Mouse (Mus musculus) limb, embryonic 11.5 days (tissue): ENCODE data around the gene Tm7sf2. TPM values are rescaled to one million over a fixed set of nuclear protein-coding genes. Genes with fewer than 3 reads are reported as not detected.
"Not testable (repeated sequence)": the region's sequence is repeated elsewhere in the genome, so short reads cannot be mapped to it uniquely, and the experiment has no call there.

Experiments used
- ATAC-seq: fragments of 200-750 bp; cut with Nextera tagmentation; 2 replicates; pipeline ENCODE4 v1.8.0; 2017; ENCODE audit warnings: low read depth; ENCODE audit not compliant: insufficient number of reproducible peaks, low FRiP score, low TSS enrichment
- DNase-seq: peaks from one replicate; pipeline ENCODE4 v3.0.0-alpha.2; 2015; ENCODE audit warnings: low spot score
- H3K27ac ChIP-seq: fragments of 300-500 bp; sonication (generic); replicated peaks from 2 replicates; pipeline ENCODE4 v1.5.1; 2014; ENCODE audit warnings: low read depth, mild to moderate bottlenecking, low read length
- H3K27me3 ChIP-seq: fragments of 300-500 bp; sonication (generic); 2 replicates; pipeline ENCODE4 v1.6.1; 2014; ENCODE audit warnings: mild to moderate bottlenecking, low read length, mixed read lengths; ENCODE audit not compliant: control insufficient read depth, insufficient read depth
- H3K36me3 ChIP-seq: fragments of 300-500 bp; sonication (generic); 2 replicates; pipeline ENCODE4 v1.6.1; 2014; ENCODE audit warnings: mild to moderate bottlenecking, low read length, moderate library complexity, mixed read lengths; ENCODE audit not compliant: control insufficient read depth, insufficient read depth
- H3K4me1 ChIP-seq: fragments of 300-500 bp; sonication (generic); 2 replicates; pipeline ENCODE4 v1.6.1; 2014; ENCODE audit warnings: low read length, mixed read lengths; ENCODE audit not compliant: control insufficient read depth, insufficient read depth
- H3K4me2 ChIP-seq: fragments of 300-500 bp; sonication (generic); 2 replicates; pipeline ENCODE4 v1.6.1; 2014; ENCODE audit warnings: low read depth, mild to moderate bottlenecking, moderate library complexity; ENCODE audit not compliant: severe bottlenecking
- H3K4me3 ChIP-seq: fragments of 300-500 bp; sonication (generic); 2 replicates; pipeline ENCODE4 v1.5.1; 2014; ENCODE audit warnings: low read depth, low read length
- H3K9ac ChIP-seq: fragments of 300-500 bp; sonication (generic); 2 replicates; pipeline ENCODE4 v1.6.1; 2014; ENCODE audit warnings: mild to moderate bottlenecking, low read length
- H3K9me3 ChIP-seq: fragments of 300-500 bp; sonication (generic); 2 replicates; pipeline ENCODE4 v1.6.1; 2016; ENCODE audit warnings: low read length; ENCODE audit not compliant: control insufficient read depth
- WGBS: fragments of 180-500 bp; shearing (Covaris S2); extraction: QIAGEN DNeasy Blood & Tissue Kit; methylation state at CpG from one replicate; pipeline ENCODE4 v1.1.7; 2014; 5-methylcytosine and 5-hydroxymethylcytosine counted together
- polyA plus RNA-seq: library from polyadenylated mRNA; unstranded; fragments of >200 nt; fragmentation: Nextera tagmentation; extraction: Ambion mirVana; gene quantifications from 2 replicates; pipeline ENCODE4 v1.2.1, GENCODE M21; 2014

Gene Tm7sf2
- polyA plus RNA-seq, 1 experiment from 2014 or later = 21.6 TPM

DNA sequence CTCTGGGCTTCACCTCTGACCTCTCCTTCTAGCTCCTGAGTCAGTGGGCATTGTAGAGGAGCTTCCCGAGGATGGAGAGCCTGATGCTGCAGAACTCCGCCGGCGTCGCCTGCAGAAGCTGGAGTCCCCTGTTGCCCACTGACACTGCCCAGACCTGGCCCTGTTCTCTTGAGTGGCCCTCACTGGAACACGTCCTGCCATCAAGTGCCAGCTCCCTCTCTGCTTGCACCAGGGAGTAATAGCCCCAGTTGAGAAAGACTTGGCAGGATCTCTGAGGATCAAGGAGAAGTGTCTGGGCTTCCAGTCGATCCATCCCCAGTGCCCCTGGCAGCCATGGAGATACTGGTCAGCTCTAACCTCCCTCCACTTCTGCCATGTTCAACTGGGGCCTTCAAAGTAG lies 15.7 kb downstream of the Tm7sf2 start:
- no peaks in the 10 kb centered on the region for H3K27me3 ChIP-seq
- no peak overlapping the region for H3K27ac ChIP-seq
- H3K4me1 ChIP-seq = peaks cover 9% of the 10 kb centered on the region
- H3K4me2 ChIP-seq = no peak overlapping the region
- no peak overlapping the region for H3K9ac ChIP-seq
- H3K9me3 ChIP-seq = no peaks in the 10 kb centered on the region
- H3K4me3 ChIP-seq = no peak overlapping the region
- DNase-seq = no peak
- WGBS = 91% methylated on average over 7 of the region's 7 CpGs
- no peak for ATAC-seq
- peaks cover 32% of the 10 kb centered on the region for H3K36me3 ChIP-seq

DNA sequence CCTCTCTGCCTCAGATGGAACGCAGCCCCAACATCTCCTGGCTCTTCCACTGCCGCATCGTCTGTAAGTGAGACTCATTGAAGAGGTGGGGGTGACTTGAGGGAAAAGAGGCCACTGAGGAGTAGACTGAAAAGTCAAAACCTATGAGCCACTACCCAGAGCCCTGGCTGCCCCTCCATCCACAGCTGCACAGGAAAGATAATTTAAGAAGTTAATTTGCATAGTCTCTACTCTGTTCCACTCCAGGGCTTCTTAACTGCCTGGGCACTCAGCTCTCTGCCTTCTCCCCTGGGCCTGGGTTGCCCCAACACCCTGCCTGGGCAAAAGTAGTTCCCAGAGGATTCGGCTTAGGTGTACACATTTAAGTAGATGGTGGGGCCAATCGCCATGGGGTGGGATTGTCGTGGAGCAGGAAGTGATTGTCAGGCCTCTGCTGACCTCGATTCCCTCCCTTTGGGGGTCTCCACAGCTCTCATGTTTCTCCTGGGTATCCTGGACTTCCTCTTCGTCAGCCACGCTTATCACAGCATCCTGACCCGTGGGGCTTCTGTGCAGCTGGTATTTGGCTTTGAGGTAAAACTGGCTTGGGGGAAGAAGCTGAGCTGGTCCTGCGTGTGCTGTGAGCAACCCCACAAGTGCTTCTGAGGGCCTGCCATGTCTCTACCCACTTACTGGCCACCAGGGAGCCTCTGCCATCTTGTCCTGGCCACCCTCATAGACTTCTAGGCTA lies 19.3 kb downstream of the Tm7sf2 start:
- no peak overlapping the region for H3K9ac ChIP-seq
- no peak for ATAC-seq
- H3K27ac ChIP-seq = no peak overlapping the region
- H3K4me2 ChIP-seq = no peak overlapping the region
- no peak overlapping the region for H3K4me3 ChIP-seq
- no peaks in the 10 kb centered on the region for H3K9me3 ChIP-seq
- H3K4me1 ChIP-seq = peaks cover 8% of the 10 kb centered on the region
- 86% methylated on average over 11 of the region's 11 CpGs for WGBS
- peaks cover 30% of the 10 kb centered on the region for H3K36me3 ChIP-seq
- H3K27me3 ChIP-seq = no peaks in the 10 kb centered on the region
- no peak for DNase-seq

- Histone ChIP-seq H3K27ac (no peak overlapping the region), H3K4me2 (peak overlapping the region; percentile 96), H3K9me3 (no peaks in the 10 kb centered on the region), H3K9ac (peak overlapping the region; percentile 92; the same call in 1 of the 2 replicates), H3K4me3 (peak overlapping the region; percentile 93), H3K36me3 (peaks cover 25% of the 10 kb centered on the region), H3K4me1 (peaks cover 8% of the 10 kb centered on the region), H3K27me3 (no peaks in the 10 kb centered on the region)
- ATAC-seq (no peak), DNase-seq (no peak)
- WGBS = 92% methylated on average over 8 of the region's 8 CpGs
Measured at GRCm38 (mm10) chr19:6047899-6048166, 20.3 kb downstream of the Tm7sf2 start.

DNA sequence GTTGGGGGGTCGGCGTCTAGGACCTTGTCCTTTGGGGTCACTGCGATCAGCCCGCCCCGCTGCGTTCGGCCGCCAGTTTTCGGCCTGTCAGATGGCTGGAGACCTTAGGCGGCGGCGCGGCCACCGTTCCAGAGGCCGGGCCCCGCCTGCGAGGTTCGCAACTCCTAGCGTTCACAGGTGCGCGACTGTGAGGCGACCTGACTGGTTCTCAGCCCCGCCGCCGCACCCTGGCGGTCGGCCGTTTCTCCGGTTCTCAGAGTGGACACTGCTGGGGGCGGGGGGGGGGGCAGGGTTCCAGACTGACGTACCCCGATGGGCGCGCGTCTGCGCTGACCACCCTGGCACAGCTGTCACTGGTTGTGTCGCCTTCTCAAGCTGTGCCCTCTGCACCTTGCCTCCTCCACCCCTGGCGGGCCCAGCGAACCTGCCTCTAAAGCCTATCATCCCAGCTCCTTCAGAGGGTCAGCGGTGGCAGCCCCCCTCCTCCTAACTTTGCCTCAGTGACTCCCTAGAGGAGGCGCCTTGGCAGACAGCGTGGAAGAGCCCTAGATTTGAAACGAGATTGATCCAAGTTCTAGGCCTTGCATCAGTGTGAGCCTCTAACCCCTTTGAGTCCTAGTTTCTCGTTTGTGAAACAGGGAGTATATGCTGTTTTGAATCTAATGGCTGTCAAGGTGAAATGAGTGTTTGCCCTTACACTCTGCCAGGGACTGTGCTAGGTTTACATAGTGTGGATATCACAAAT lies 20.8 kb downstream of the Tm7sf2 start:
- no peak for DNase-seq
- peak overlapping the region; percentile 97 for H3K27ac ChIP-seq
- peak overlapping the region; percentile 96 for H3K4me2 ChIP-seq
- H3K4me3 ChIP-seq = peak overlapping the region; percentile 93
- H3K9me3 ChIP-seq = no peaks in the 10 kb centered on the region
- peaks cover 24% of the 10 kb centered on the region for H3K36me3 ChIP-seq
- peaks cover 8% of the 10 kb centered on the region for H3K4me1 ChIP-seq
- no peaks in the 10 kb centered on the region for H3K27me3 ChIP-seq
- ATAC-seq = peak; percentile 13; the same call in 1 of the 2 replicates
- peak overlapping the region; percentile 92 for H3K9ac ChIP-seq
- WGBS = 2% methylated on average over 44 of the region's 44 CpGs

DNA sequence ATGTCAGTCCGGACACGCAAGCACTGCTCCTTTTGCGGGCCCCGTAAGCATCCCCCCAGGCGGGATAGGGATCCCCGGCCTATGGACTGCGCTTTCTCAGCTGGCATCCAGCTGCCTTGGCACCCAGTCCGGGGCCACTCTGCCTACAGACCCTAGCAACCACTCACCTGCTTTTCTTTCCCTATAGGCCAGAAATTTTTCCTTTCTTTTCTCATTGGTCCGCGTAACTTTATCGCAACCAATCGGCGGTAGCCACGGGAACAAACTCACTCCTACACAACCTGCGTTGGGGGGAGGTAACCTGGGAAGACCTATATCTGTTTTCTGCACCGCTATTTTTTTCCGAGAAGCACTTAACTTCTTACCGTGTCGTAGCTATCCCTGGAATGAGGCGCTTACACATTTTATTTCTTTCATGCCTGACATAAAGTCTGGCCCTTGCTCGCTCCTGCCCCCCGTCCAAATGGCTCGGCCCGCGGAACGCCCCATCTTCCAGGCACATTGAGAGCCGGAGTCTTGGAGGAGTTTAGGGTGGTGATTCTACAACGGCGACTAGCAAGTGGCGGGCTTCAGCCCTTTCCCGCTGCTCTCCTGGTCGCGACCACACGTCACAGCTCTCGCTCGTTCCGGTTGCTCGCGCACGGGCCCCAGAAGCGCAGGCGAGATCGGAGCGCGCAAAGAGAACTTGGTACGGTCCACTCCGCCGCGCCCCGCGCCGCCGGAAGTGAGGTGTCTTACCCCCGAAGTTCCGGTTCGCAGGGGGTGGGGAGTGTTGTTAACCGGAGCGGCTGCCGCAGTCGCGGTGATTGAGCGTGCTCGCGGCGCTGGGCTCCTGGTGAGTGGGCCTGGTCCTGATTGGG lies 21.6 kb downstream of the Tm7sf2 start, which contains the start of gene Syvn1:
Syvn1 (plus strand) TSS at position 283 of the 860 bp plus-strand sequence.
- ATAC-seq = peak; percentile 89
- peak; percentile 92 for DNase-seq
- Histone ChIP-seq H3K4me3 (peak within 1 kb of the TSS; percentile 93), H3K9me3 (no peaks in the 10 kb centered on the region), H3K27me3 (no peaks in the 10 kb centered on the region), H3K36me3 (peaks cover 24% of the 10 kb centered on the region), H3K27ac (peak within 1 kb of the TSS; percentile 97), H3K4me2 (peak within 1 kb of the TSS; percentile 96), H3K9ac (peak within 1 kb of the TSS; percentile 92), H3K4me1 (peaks cover 8% of the 10 kb centered on the region)
- WGBS = under 1% methylated on average over 65 of the region's 65 CpGs

DNA sequence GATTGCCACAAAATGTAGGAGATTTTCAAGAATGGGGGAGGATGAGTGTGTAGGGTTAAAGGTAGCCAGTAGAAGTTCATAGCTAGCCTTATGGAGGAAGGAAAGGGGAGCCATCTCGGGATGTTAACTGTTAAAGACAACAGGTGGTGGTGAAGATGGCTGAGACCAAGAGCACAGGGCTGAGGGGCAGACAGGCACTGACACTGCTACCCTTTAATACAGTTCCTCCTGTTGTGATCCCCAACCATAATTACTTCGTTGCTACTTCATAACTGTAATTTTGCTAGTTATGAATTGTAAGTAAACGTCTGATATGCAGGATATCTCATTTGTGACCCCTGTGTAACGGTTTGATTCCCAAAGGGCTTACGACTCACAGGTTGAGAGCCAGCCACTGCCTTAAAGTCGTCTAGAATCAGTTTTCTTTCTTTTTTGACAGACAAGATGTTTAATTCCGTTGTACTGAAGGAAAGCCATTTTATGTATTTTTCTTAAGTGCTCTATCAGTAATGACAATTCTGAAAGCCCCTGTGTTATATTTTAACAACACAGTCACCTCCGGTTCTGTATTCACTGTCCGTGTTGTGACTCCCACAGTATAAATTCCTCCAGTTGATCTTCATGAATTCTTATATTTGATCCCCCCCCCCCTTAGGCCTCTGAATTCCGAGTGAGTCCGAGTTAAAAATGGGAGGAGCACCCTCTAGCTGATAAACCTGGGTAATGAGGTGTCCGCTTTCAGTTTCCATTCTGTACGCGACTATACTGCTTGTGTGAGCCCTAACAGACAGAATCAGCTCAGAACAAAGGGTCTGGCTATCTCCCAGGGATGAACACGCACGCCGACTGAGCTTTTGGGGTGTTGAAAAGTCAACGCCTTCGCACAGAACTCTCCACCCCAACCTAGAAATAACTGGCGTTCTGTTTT lies 22.5 kb downstream of the Tm7sf2 start:
- H3K4me2 ChIP-seq = peak overlapping the region; percentile 96
- H3K27ac ChIP-seq = peak overlapping the region; percentile 97
- peaks cover 8% of the 10 kb centered on the region for H3K4me1 ChIP-seq
- no peak; the same call in 1 of the 2 replicates for ATAC-seq
- peak overlapping the region; percentile 92 for H3K9ac ChIP-seq
- no peak for DNase-seq
- no peaks in the 10 kb centered on the region for H3K27me3 ChIP-seq
- H3K4me3 ChIP-seq = peak overlapping the region; percentile 93
- no peaks in the 10 kb centered on the region for H3K9me3 ChIP-seq
- 23% methylated on average over 20 of the region's 20 CpGs for WGBS
- H3K36me3 ChIP-seq = peaks cover 17% of the 10 kb centered on the region

DNA sequence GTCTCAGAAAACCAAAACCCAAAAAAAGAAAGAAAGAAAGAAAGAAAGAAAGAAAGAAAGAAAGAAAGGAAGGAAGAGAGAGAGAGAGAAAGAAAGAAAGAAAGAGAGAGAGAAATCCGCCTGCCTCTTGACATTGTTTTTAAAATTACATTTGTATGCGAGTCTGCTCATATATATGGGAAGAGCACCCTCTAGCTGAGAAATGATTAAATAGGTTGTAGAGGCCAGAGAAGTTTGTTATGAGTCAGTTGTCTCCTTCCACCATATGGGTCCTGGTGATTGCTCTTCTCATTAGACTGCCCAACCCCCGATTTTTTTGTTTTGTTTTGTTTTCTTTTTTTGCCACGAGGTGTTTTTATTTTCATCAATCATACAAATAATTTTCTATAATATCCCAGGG lies 24.1 kb downstream of the Tm7sf2 start:
- H3K27ac ChIP-seq, H3K9me3 ChIP-seq, H3K9ac ChIP-seq, ATAC-seq, H3K27me3 ChIP-seq, H3K4me3 ChIP-seq, DNase-seq, H3K4me2 ChIP-seq, H3K36me3 ChIP-seq, H3K4me1 ChIP-seq: not testable (repeated sequence)
- 83% methylated on average over 4 of the region's 4 CpGs for WGBS
